Mouse (Mus musculus) right cerebral cortex, postnatal 14 days (tissue): ENCODE results near the gene Trank1.

Experiments
- DNase-seq: peaks from one replicate; pipeline ENCODE4 v3.0.0; 2022

Gene Trank1

DNA sequence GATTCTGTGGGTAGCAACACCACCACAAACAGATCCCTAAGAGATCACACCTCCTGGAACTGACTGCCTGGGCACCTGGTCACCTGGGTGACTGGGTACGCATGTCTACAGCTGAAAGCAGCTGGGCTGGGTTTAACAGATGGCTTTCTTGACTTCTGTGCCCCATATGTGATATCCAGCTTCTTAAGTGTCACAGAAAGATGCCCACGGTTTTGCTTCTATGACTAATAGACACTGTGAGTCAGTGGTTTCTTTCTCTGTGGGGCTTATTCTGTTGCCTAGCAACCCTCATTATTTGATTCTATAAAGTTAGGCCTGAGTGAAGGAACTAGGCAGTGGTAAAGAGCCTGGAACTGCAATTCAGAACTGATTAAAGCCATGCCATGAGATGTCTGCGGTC lies 72.2 kb downstream of the Trank1 start:
- no peak for DNase-seq

DNA sequence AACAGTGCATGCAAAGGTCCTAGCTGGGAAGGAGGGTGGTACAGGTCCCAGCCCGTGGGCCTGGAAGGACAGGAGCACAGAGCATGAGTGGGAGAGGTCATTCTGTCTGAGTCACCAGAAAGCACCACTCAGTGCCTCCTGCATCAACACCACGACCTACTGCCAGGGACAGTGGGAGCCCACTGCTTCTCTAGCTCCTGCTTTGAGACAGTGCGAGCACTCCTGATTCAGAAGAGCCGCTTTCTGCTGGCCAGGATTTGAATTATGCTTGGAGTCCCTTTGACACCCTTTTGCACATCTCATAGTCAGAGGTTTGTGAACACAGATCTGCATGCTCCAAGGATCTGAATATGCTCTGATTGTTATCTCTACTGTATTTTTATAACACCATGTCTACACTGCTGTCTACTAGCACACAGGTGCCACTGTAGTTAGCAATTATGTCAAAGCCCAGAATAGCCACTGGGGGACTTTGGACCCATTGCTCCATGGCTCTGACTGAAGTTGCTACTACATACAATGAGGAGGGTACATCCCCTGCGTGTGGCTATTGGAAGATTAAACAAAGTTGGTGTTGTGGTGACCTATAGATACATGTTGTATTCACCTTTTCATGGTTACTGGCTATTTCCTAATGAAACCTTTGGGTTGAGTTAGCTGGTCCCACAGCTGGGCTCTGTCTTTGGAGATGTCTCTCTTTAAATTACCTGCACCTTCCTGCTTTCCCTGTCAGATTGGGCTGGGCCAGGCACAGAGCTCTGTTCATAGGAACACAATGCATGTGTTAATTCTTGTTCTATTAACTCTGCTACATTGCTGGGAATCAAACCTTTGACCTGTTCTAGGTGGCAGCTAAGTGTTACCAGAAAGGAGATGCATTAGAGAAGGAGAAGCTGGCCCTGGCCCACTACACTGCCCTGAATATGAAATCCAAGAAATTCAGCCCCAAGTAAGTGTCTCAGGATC lies 74.3 kb downstream of the Trank1 start:
- no peak for DNase-seq

DNA sequence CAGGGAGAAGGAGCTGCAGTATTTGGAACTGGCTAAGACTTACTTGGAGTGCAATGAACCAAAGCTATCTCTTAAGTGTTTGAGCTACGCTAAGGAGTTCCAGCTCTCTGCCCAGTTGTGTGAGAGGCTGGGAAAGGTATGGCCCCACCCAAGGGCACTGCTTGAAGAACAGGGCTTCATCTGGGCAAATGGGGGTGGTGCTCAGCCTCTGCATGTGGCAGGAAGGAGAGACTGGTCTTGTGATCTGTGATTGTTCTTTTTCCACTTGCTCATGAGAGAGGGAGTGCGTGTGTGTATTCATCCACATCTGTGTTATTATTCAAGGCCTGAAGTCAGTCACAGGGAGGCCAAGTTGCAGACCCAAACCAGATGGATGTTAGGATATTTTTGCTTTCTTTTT lies 75.0 kb downstream of the Trank1 start:
- no peak for DNase-seq

- DNase-seq, result no peak
Observed at GRCm38 (mm10) chr9:111387576-111387975, 76.0 kb downstream of the Trank1 start.

GRCm38 (mm10) chr9:111390016-111390415 lies 78.5 kb downstream of the Trank1 start:
- no peak for DNase-seq

DNA sequence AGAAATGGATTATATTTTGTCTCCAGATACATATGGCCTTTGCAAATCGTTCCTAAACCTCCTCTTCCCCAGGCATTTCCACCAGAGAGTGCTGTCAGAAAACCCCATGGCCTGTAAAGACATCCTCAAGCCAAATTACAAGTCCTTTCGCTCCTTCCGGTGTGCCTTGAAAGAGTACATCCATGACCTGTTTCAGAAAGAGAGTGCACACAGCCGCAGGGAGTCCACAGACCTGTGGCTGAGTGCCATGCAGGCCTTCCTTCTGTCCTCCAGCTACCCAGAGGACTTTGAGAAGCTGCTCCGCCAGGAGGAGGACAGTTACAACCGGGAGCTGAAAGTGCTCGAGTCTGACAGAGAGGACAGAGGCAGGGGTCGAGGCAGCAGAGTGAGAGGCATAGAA lies 79.5 kb downstream of the Trank1 start:
- DNase-seq, result no peak

GRCm38 (mm10) chr9:111391926-111392442 lies 80.4 kb downstream of the Trank1 start:
- DNase-seq, result no peak

DNA sequence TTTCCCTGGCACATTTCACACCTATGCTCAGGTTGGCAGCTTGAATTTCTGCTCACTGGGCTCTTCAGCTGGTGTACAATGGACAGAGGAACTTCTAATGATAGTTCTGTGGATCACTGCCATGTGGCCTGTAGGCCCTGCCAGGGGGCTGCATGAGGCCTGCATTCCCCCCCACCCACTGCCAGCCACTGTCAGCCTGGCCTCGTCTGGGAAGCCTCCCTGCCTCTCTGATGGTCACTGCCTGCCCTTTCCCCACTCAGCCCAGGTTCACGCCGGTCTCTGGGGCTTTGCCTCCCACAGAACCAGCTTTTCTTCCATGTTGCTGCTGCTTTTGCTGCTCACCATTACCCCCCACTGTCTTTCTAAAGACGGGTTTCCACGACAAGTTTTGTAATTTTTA lies 83.7 kb downstream of the Trank1 start:
- no peak for DNase-seq

DNA sequence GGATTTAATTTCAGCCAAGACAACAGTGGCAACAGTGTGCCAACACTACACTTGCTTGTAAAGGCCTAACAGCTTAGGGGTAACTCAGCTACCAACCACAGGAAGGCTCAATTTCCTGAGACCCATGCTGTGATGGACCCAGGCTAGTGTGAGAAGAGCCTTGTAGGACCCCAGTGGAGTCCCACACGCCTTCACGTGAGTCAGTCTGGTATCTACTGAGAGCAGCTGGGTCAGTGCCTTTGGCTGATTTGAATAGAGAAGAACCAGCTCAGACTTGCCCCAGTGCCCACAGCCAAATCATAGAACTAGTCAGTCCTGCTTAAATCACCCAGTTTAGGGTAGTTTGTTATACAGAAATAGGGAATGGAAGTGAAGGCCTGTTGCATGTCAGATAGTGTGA lies 86.5 kb downstream of the Trank1 start:
- no peak for DNase-seq

GRCm38 (mm10) chr9:111400089-111400488 lies 88.5 kb downstream of the Trank1 start:
- no peak for DNase-seq

DNA sequence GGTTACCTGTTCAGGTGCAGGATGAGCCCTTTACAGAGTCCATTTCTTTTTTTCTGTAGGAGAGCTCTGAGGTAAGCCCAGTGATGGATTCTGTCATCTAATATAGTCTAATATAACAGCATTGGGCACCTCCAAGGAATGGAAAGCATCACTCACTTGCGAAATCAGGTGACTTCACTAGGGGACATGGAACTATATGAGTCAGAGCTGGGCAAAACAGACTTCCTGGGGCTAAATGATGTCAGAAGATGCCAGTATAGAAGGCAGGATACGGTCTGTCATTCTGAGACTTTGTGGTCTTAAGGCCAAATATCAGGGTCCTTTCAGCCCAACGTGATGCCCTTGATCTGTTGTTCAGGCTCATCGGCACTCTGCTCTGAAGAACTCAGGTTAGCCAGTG lies 91.6 kb downstream of the Trank1 start:
- no peak for DNase-seq

DNA sequence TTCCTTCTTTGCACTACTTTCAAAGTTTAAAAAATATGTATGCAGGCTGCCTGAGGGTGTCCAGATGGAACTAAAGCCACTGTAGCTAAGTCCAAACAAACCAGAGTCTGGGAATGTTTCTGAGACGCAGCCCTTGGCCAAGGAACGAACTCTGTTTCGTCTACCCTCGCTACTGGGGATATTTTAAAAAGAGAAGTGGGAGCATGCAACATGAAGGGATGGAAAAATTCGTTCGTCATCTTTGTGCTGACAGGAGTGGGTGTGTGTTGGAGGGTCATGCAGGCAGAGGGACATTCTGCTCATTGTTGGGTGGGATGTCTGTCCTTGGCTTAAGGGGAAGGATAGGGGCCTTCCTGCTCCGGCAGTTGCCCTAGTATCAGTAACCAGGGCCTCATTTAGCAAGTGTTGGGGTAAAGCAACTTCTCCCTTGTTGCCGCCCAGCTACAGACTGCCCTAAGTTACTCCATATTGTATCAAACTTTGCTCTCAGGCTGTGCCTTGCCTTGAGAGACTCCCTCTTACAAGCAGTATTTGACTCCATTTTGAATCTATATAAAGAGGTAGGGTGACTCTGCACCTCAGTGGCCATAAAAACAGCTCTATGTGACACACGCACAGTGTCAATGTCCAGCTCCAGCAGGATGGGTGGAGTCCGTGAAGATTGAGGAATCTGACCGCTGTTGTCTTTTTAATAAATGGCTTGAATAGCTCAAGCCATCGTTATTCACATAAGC lies 93.0 kb downstream of the Trank1 start:
- DNase-seq, result no peak

DNA sequence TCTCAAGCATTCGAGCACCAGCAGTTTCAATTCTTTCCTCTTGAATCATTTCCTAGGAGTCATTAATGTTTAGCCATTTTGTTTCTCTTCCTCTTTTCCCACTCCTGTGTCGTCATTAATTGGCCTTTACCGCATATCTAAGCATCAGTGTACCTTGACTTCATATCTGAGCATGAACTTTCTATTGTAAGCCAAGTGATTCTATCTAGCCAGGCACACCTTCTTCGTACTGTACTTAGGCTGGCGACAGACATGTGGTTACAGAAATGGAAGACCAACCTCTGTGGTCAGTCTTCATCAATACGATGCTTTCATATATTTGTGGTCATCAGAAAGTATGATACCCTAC lies 93.5 kb downstream of the Trank1 start:
- DNase-seq, result no peak

DNA sequence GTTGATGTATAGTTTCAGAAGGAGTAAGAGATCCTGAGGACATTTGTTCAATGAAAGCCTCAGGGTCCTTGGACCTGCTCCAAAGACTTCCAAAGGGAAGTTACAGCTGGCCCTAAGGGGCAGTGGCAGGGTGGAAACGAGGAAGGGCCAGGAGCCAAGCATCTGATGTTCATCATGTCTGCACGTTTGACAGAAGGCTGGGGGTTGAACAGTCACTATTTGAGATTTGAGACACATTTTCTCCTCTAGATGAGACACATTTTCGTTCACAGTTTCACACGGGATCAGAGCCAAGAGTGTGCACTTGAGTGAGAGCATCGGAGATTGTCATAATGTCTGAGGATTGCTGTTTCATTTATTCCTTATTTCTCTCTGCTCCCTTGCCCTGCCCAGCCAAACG lies 96.5 kb downstream of the Trank1 start:
- DNase-seq, result no peak

- peak; percentile 29 for DNase-seq
Observed at GRCm38 (mm10) chr9:111408427-111408826, 96.9 kb downstream of the Trank1 start.

GRCm38 (mm10) chr9:111412471-111413160 lies 101.1 kb downstream of the Trank1 start:
- DNase-seq, result peak; percentile 47

GRCm38 (mm10) chr9:111421862-111422261 lies 110.3 kb downstream of the Trank1 start:
- no peak for DNase-seq

DNA sequence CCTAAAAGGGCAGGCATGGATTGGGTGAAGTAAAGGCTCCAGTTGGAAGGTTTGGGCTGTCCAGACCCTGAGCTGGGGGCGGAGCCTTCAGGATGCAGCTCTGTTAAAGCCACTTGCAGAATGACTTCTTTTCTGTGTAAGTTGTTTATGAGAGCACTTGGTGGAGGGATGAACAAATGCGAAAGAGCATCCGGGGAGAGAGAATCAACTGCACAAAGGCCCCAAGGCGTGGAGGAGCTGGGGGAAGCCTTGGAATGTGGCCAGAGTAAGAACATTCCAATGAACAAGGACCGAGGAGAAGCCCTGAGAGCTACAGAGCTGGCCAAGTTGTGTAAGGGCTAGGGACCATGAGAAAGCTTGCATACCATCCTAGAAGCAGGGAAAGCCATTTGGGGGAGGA lies 111.0 kb downstream of the Trank1 start:
- DNase-seq, result no peak

- no peak for DNase-seq
Observed at GRCm38 (mm10) chr9:111425113-111425512, 113.6 kb downstream of the Trank1 start.

GRCm38 (mm10) chr9:111425952-111426351 lies 114.4 kb downstream of the Trank1 start:
- DNase-seq, result no peak

GRCm38 (mm10) chr9:111427891-111428555 lies 116.5 kb downstream of the Trank1 start:
- DNase-seq, result no peak

- no peak for DNase-seq
Observed at GRCm38 (mm10) chr9:111428698-111429362, 117.3 kb downstream of the Trank1 start.
